Mouse (Mus musculus): ENCODE data around the gene Gm4553. TPM values are rescaled to one million over a fixed set of nuclear protein-coding genes. Genes with fewer than 3 reads are reported as not detected.
"Not testable (repeated sequence)": the region's sequence is repeated elsewhere in the genome, so short reads cannot be mapped to it uniquely, and the experiment has no call there.

Gm4553 gene
- polyA plus RNA-seq, 1 experiment from 2014 or later, result not detected

- no peak for ATAC-seq (ENCODE audit: insufficient read depth, low FRiP score, low TSS enrichment)
- H3K27me3 ChIP-seq (ENCODE audit: control insufficient read depth, insufficient read depth, low read length), result no peaks in the 10 kb centered on the region
- peak; percentile 60 for DNase-seq (ENCODE audit: low spot score)
- H3K4me2 ChIP-seq (ENCODE audit: low read depth), result no peak overlapping the region
- H3K9me3 ChIP-seq (ENCODE audit: control insufficient read depth, low read length), result no peaks in the 10 kb centered on the region
- no peaks in the 10 kb centered on the region for H3K36me3 ChIP-seq (ENCODE audit: control insufficient read depth, insufficient read depth, low read length)
- 14% methylated on average over 1 of the region's 1 CpGs for WGBS
- H3K4me3 ChIP-seq (ENCODE audit: low read depth, low read length), result no peak overlapping the region
- H3K4me1 ChIP-seq (ENCODE audit: control insufficient read depth, insufficient read depth, low read length), result no peaks in the 10 kb centered on the region
- H3K9ac ChIP-seq (ENCODE audit: low read length), result no peak overlapping the region
- H3K27ac ChIP-seq (ENCODE audit: low read depth, low read length), result no peak overlapping the region
These were observed 19.5 kb downstream of the Gm4553 start for GRCm38 (mm10) chr7:142146033-142146432.

- ATAC-seq (ENCODE audit: insufficient read depth, low FRiP score, low TSS enrichment) (no peak), DNase-seq (ENCODE audit: low spot score) (no peak)
- H3K4me2 ChIP-seq (ENCODE audit: low read depth), result no peak overlapping the region
- H3K27me3 ChIP-seq (ENCODE audit: control insufficient read depth, insufficient read depth, low read length), result no peaks in the 10 kb centered on the region
- no peaks in the 10 kb centered on the region for H3K4me1 ChIP-seq (ENCODE audit: control insufficient read depth, insufficient read depth, low read length)
- no peak overlapping the region for H3K9ac ChIP-seq (ENCODE audit: low read length)
- 49% methylated on average over 4 of the region's 4 CpGs for WGBS
- no peak overlapping the region for H3K4me3 ChIP-seq (ENCODE audit: low read depth, low read length)
- H3K27ac ChIP-seq (ENCODE audit: low read depth, low read length), result no peak overlapping the region
- no peaks in the 10 kb centered on the region for H3K9me3 ChIP-seq (ENCODE audit: control insufficient read depth, low read length)
- H3K36me3 ChIP-seq (ENCODE audit: control insufficient read depth, insufficient read depth, low read length), result no peaks in the 10 kb centered on the region
These were observed 20.1 kb downstream of the Gm4553 start for GRCm38 (mm10) chr7:142145413-142145940.

- DNase-seq (ENCODE audit: low spot score), result no peak
- 80% methylated on average over 1 of the region's 1 CpGs for WGBS
- no peak within 1 kb of the TSS for H3K4me2 ChIP-seq (ENCODE audit: low read depth)
- no peaks in the 10 kb centered on the region for H3K4me1 ChIP-seq (ENCODE audit: control insufficient read depth, insufficient read depth, low read length)
- H3K27ac ChIP-seq (ENCODE audit: low read depth, low read length), result no peak within 1 kb of the TSS
- H3K27me3 ChIP-seq (ENCODE audit: control insufficient read depth, insufficient read depth, low read length), result no peaks in the 10 kb centered on the region
- no peaks in the 10 kb centered on the region for H3K36me3 ChIP-seq (ENCODE audit: control insufficient read depth, insufficient read depth, low read length)
- no peak for ATAC-seq (ENCODE audit: insufficient read depth, low FRiP score, low TSS enrichment)
- no peak within 1 kb of the TSS for H3K9ac ChIP-seq (ENCODE audit: low read length)
- H3K9me3 ChIP-seq (ENCODE audit: control insufficient read depth, low read length), result no peaks in the 10 kb centered on the region
- H3K4me3 ChIP-seq (ENCODE audit: low read depth, low read length), result no peak within 1 kb of the TSS
These were observed 21.0 kb downstream of the Gm4553 start, which contains the start of gene Gm45337 for GRCm38 (mm10) chr7:142144507-142144906. Gene Gm45337 (minus strand): TSS chr7:142144607.

- not testable (repeated sequence) for H3K36me3 ChIP-seq (ENCODE audit: control insufficient read depth, insufficient read depth, low read length); DNase-seq (ENCODE audit: low spot score); H3K9me3 ChIP-seq (ENCODE audit: control insufficient read depth, low read length); ATAC-seq (ENCODE audit: insufficient read depth, low FRiP score, low TSS enrichment); H3K4me1 ChIP-seq (ENCODE audit: control insufficient read depth, insufficient read depth, low read length); H3K27me3 ChIP-seq (ENCODE audit: control insufficient read depth, insufficient read depth, low read length); H3K4me2 ChIP-seq (ENCODE audit: low read depth); H3K4me3 ChIP-seq (ENCODE audit: low read depth, low read length); H3K9ac ChIP-seq (ENCODE audit: low read length); H3K27ac ChIP-seq (ENCODE audit: low read depth, low read length)
- 61% methylated on average over 1 of the region's 1 CpGs for WGBS
These were observed 22.0 kb downstream of the Gm4553 start for GRCm38 (mm10) chr7:142143506-142144010.

- WGBS, result 28% methylated on average over 1 of the region's 1 CpGs
- no peak overlapping the region for H3K27ac ChIP-seq (ENCODE audit: low read depth, low read length)
- H3K4me3 ChIP-seq (ENCODE audit: low read depth, low read length), result no peak overlapping the region
- H3K9me3 ChIP-seq (ENCODE audit: control insufficient read depth, low read length), result no peaks in the 10 kb centered on the region
- H3K9ac ChIP-seq (ENCODE audit: low read length), result no peak overlapping the region
- no peaks in the 10 kb centered on the region for H3K4me1 ChIP-seq (ENCODE audit: control insufficient read depth, insufficient read depth, low read length)
- H3K36me3 ChIP-seq (ENCODE audit: control insufficient read depth, insufficient read depth, low read length), result no peaks in the 10 kb centered on the region
- no peak overlapping the region for H3K4me2 ChIP-seq (ENCODE audit: low read depth)
- ATAC-seq (ENCODE audit: insufficient read depth, low FRiP score, low TSS enrichment), result no peak
- H3K27me3 ChIP-seq (ENCODE audit: control insufficient read depth, insufficient read depth, low read length), result no peaks in the 10 kb centered on the region
- no peak for DNase-seq (ENCODE audit: low spot score)
These were observed 24.8 kb downstream of the Gm4553 start for GRCm38 (mm10) chr7:142140696-142141095.

GRCm38 (mm10) chr7:142135934-142136333 is 29.6 kb downstream of the Gm4553 start, which contains the start of gene Gm39115:
Gene Gm39115 (minus strand): TSS chr7:142136034.
- H3K27me3 ChIP-seq (ENCODE audit: control insufficient read depth, insufficient read depth, low read length); DNase-seq (ENCODE audit: low spot score); ATAC-seq (ENCODE audit: insufficient read depth, low FRiP score, low TSS enrichment); H3K36me3 ChIP-seq (ENCODE audit: control insufficient read depth, insufficient read depth, low read length); H3K4me2 ChIP-seq (ENCODE audit: low read depth); H3K9ac ChIP-seq (ENCODE audit: low read length); H3K27ac ChIP-seq (ENCODE audit: low read depth, low read length); H3K4me3 ChIP-seq (ENCODE audit: low read depth, low read length); H3K4me1 ChIP-seq (ENCODE audit: control insufficient read depth, insufficient read depth, low read length); H3K9me3 ChIP-seq (ENCODE audit: control insufficient read depth, low read length): not testable (repeated sequence)
- WGBS, result 48% methylated on average over 2 of the region's 2 CpGs

- Histone ChIP-seq H3K36me3 (ENCODE audit: control insufficient read depth, insufficient read depth, low read length) (no peaks in the 10 kb centered on the region), H3K4me2 (ENCODE audit: low read depth) (no peak overlapping the region), H3K4me1 (ENCODE audit: control insufficient read depth, insufficient read depth, low read length) (no peaks in the 10 kb centered on the region), H3K9ac (ENCODE audit: low read length) (no peak overlapping the region), H3K27me3 (ENCODE audit: control insufficient read depth, insufficient read depth, low read length) (no peaks in the 10 kb centered on the region), H3K4me3 (ENCODE audit: low read depth, low read length) (no peak overlapping the region), H3K27ac (ENCODE audit: low read depth, low read length) (no peak overlapping the region), H3K9me3 (ENCODE audit: control insufficient read depth, low read length) (no peaks in the 10 kb centered on the region)
- ATAC-seq (ENCODE audit: insufficient read depth, low FRiP score, low TSS enrichment) (no peak), DNase-seq (ENCODE audit: low spot score) (peak; percentile 24)
- 70% methylated on average over 4 of the region's 4 CpGs for WGBS
These were observed 31.1 kb downstream of the Gm4553 start for GRCm38 (mm10) chr7:142134206-142134995.

GRCm38 (mm10) chr7:142128843-142129242 is 36.7 kb downstream of the Gm4553 start:
- H3K4me3 ChIP-seq (ENCODE audit: low read depth, low read length), result no peak overlapping the region
- DNase-seq (ENCODE audit: low spot score) (no peak), ATAC-seq (ENCODE audit: insufficient read depth, low FRiP score, low TSS enrichment) (no peak)
- no peaks in the 10 kb centered on the region for H3K4me1 ChIP-seq (ENCODE audit: control insufficient read depth, insufficient read depth, low read length)
- no peak overlapping the region for H3K4me2 ChIP-seq (ENCODE audit: low read depth)
- H3K9ac ChIP-seq (ENCODE audit: low read length), result no peak overlapping the region
- 65% methylated on average over 4 of the region's 4 CpGs for WGBS
- no peaks in the 10 kb centered on the region for H3K27me3 ChIP-seq (ENCODE audit: control insufficient read depth, insufficient read depth, low read length)
- no peaks in the 10 kb centered on the region for H3K9me3 ChIP-seq (ENCODE audit: control insufficient read depth, low read length)
- H3K27ac ChIP-seq (ENCODE audit: low read depth, low read length), result no peak overlapping the region
- no peaks in the 10 kb centered on the region for H3K36me3 ChIP-seq (ENCODE audit: control insufficient read depth, insufficient read depth, low read length)

GRCm38 (mm10) chr7:142120629-142121028 is 44.9 kb downstream of the Gm4553 start, which contains the start of gene Gm45618:
Gene Gm45618 (minus strand): TSS chr7:142120729.
- H3K4me3 ChIP-seq (ENCODE audit: low read depth, low read length); H3K9ac ChIP-seq (ENCODE audit: low read length); H3K27me3 ChIP-seq (ENCODE audit: control insufficient read depth, insufficient read depth, low read length); H3K4me2 ChIP-seq (ENCODE audit: low read depth); H3K27ac ChIP-seq (ENCODE audit: low read depth, low read length); H3K9me3 ChIP-seq (ENCODE audit: control insufficient read depth, low read length); H3K4me1 ChIP-seq (ENCODE audit: control insufficient read depth, insufficient read depth, low read length); DNase-seq (ENCODE audit: low spot score); ATAC-seq (ENCODE audit: insufficient read depth, low FRiP score, low TSS enrichment); H3K36me3 ChIP-seq (ENCODE audit: control insufficient read depth, insufficient read depth, low read length): not testable (repeated sequence)
- 89% methylated on average over 1 of the region's 1 CpGs for WGBS
